Mouse (Mus musculus) telencephalon, adult 2 months (tissue): ENCODE results near the gene Fgfrl1.
"Not testable (repeated sequence)": the region's sequence is repeated elsewhere in the genome, so short reads cannot be mapped to it uniquely, and the experiment has no call there.

Experiments used
- DNase-seq: peaks from one replicate; pipeline ENCODE4 v3.0.0-alpha.2; 2011; ENCODE audit warnings: low read depth, low spot score

Fgfrl1 gene

DNA sequence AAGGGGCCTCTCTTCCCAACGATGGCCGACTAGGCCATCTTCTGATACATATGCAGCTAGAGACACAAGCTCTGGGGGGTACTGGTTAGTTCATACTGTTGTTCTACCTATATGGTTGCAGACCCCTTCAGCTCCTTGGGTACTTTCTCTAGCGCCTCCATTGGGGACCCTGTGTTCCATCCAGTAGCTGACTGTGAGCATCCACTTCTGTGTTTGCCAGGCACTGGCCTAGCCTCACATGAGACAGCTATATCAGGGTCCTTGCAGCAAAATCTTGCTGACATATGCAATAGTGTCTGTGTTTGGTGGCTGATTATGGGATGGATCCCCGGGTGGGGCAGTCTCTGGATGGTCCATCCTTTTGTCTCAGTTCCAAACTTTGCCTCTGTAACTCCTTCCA is 59.1 kb downstream of the Fgfrl1 start:
- DNase-seq, result not testable (repeated sequence)
